Mouse (Mus musculus) CH12.LX (cell line): ENCODE results near the gene Fbxl17. TPM values are rescaled to one million over a fixed set of nuclear protein-coding genes. Genes with fewer than 3 reads are reported as not detected.

Experiments used
- DNase-seq: peaks from one replicate; pipeline ENCODE4 v3.0.0-alpha.2; 2013; ENCODE audit errors: extremely low read depth
- H3K27ac ChIP-seq: 2 replicates; pipeline ENCODE4 v1.5.1; 2012; ENCODE audit warnings: low read depth, mild to moderate bottlenecking, control low read depth, moderate library complexity; ENCODE audit not compliant: insufficient read depth
- H3K27me3 ChIP-seq: replicated peaks from 2 replicates; pipeline ENCODE3; 2012; ENCODE audit warnings: inconsistent platforms
- H3K36me3 ChIP-seq, 2 experiments: replicated peaks in 1 of 2; 2 replicates each; pipeline versions ENCODE3 to v1.6.1; 2012; ENCODE audit warnings: inconsistent platforms in 1 of 2, low read length in 1 of 2, mild to moderate bottlenecking in 1 of 2, mixed read lengths in 1 of 2, moderate library complexity in 1 of 2; ENCODE audit not compliant: control insufficient read depth in 1 of 2, insufficient read depth in 1 of 2
- H3K4me1 ChIP-seq, 2 experiments: 2 replicates each; pipeline ENCODE4 v1.6.1; 2012; ENCODE audit warnings: inconsistent platforms in 1 of 2, moderate library complexity in 1 of 2; ENCODE audit not compliant: insufficient read depth in 2 of 2, control insufficient read depth in 1 of 2
- H3K4me2 ChIP-seq: 2 replicates; pipeline ENCODE4 v1.6.1; 2012; ENCODE audit warnings: low read depth, mild to moderate bottlenecking, control low read depth; ENCODE audit not compliant: poor library complexity, insufficient read depth, severe bottlenecking
- H3K4me3 ChIP-seq, 3 experiments: fragments of 150-350 bp in 1 of 3; sonication (generic) in 1 of 3; replicated peaks in 1 of 3; 2 replicates each; pipeline versions ENCODE3 to v1.5.1; 2011 to 2012; ENCODE audit warnings: low read depth in 2 of 3, low read length in 2 of 3, mild to moderate bottlenecking in 2 of 3, moderate library complexity in 2 of 3, control low read depth in 1 of 3, improper control_type of control experiment in 1 of 3, inconsistent platforms in 1 of 3, mixed read lengths in 1 of 3; ENCODE audit not compliant: poor library complexity in 1 of 3
- H3K79me2 ChIP-seq: replicated peaks from 2 replicates; pipeline ENCODE4 v1.6.1; 2012; ENCODE audit warnings: mild to moderate bottlenecking, moderate library complexity; ENCODE audit not compliant: control insufficient read depth, poor library complexity, insufficient read depth, severe bottlenecking; ENCODE audit errors: extremely low read depth
- H3K9ac ChIP-seq: 2 replicates; pipeline ENCODE4 v1.6.1; 2012; ENCODE audit warnings: low read depth, mild to moderate bottlenecking, control low read depth, moderate library complexity; ENCODE audit not compliant: insufficient read depth
- H3K9me3 ChIP-seq: replicated peaks from 2 replicates; pipeline ENCODE3; 2012; ENCODE audit warnings: low read length, inconsistent platforms, mixed read lengths
- BHLHE40 ChIP-seq: IDR thresholded peaks from 2 replicates; pipeline ENCODE4 v1.6.1; 2011; ENCODE audit warnings: mild to moderate bottlenecking, low read depth, low read length, improper control_type of control experiment
- CHD2 ChIP-seq: IDR thresholded peaks from 2 replicates; pipeline ENCODE4 v1.6.1; 2011; ENCODE audit warnings: low read length, improper control_type of control experiment
- CTCF ChIP-seq, 2 experiments: IDR thresholded peaks in 1 of 2; conservative IDR thresholded peaks in 1 of 2; 2 replicates each; pipeline ENCODE4 v1.5.1; 2011 to 2012; ENCODE audit warnings: low read depth in 2 of 2, low read length in 2 of 2, improper control_type of control experiment in 1 of 2, inconsistent platforms in 1 of 2, mild to moderate bottlenecking in 1 of 2, moderate library complexity in 1 of 2
- E2F4 ChIP-seq: IDR thresholded peaks from 2 replicates; pipeline ENCODE4 v1.6.1; 2011; ENCODE audit warnings: low read depth, low read length, improper control_type of control experiment; ENCODE audit not compliant: insufficient replicate concordance
- ELF1 ChIP-seq: IDR thresholded peaks from 2 replicates; pipeline ENCODE4 v1.6.1; 2014; ENCODE audit warnings: low read depth, mild to moderate bottlenecking, inconsistent platforms, low read length, improper control_type of control experiment
- ETS1 ChIP-seq: conservative IDR thresholded peaks from 2 replicates; pipeline ENCODE4 v1.6.1; 2012; ENCODE audit warnings: low read depth, mild to moderate bottlenecking, inconsistent platforms, low read length, improper control_type of control experiment, moderate library complexity
- GABPA ChIP-seq: IDR thresholded peaks from 2 replicates; pipeline ENCODE4 v1.6.1; 2012; ENCODE audit warnings: low read depth, low read length, improper control_type of control experiment, inconsistent platforms; ENCODE audit not compliant: insufficient replicate concordance
- HCFC1 ChIP-seq: IDR thresholded peaks from 2 replicates; pipeline ENCODE4 v1.6.1; 2012; ENCODE audit warnings: low read depth, mild to moderate bottlenecking, inconsistent platforms, low read length, improper control_type of control experiment
- JUN ChIP-seq: IDR thresholded peaks from 2 replicates; pipeline ENCODE4 v1.6.1; 2011; ENCODE audit warnings: low read depth, mild to moderate bottlenecking, low read length, improper control_type of control experiment, moderate library complexity; ENCODE audit not compliant: insufficient read depth
- JUND ChIP-seq: conservative IDR thresholded peaks from 2 replicates; pipeline ENCODE4 v1.6.1; 2011; ENCODE audit warnings: low read depth, low read length, improper control_type of control experiment
- KAT2A ChIP-seq: IDR thresholded peaks from 2 replicates; pipeline ENCODE4 v1.6.1; 2012; ENCODE audit warnings: low read length, improper control_type of control experiment, inconsistent platforms; ENCODE audit not compliant: insufficient replicate concordance
- MAFK ChIP-seq: IDR thresholded peaks from 2 replicates; pipeline ENCODE4 v1.6.1; 2011; ENCODE audit warnings: low read length, improper control_type of control experiment; ENCODE audit not compliant: insufficient replicate concordance
- MEF2A ChIP-seq: IDR thresholded peaks from 2 replicates; pipeline ENCODE4 v1.6.1; 2014; ENCODE audit warnings: low read depth, mild to moderate bottlenecking, inconsistent platforms, low read length, improper control_type of control experiment, borderline replicate concordance
- MXI1 ChIP-seq: IDR thresholded peaks from 2 replicates; pipeline ENCODE4 v1.6.1; 2011; ENCODE audit warnings: mild to moderate bottlenecking, low read depth, low read length, improper control_type of control experiment
- NELFE ChIP-seq: IDR thresholded peaks from 2 replicates; pipeline ENCODE4 v1.6.1; 2011; ENCODE audit warnings: low read depth, low read length, improper control_type of control experiment
- NRF1 ChIP-seq: IDR thresholded peaks from 2 replicates; pipeline ENCODE4 v1.6.1; 2014; ENCODE audit warnings: low read depth, mild to moderate bottlenecking, inconsistent platforms, low read length, improper control_type of control experiment, moderate library complexity
- POLR2AphosphoS2 ChIP-seq: IDR thresholded peaks from 2 replicates; pipeline ENCODE4 v1.6.1; 2011; ENCODE audit warnings: low read depth, low read length, improper control_type of control experiment
- RCOR1 ChIP-seq: conservative IDR thresholded peaks from 2 replicates; pipeline ENCODE4 v1.6.1; 2012; ENCODE audit warnings: low read depth, mild to moderate bottlenecking, inconsistent platforms, low read length, improper control_type of control experiment
- SIN3A ChIP-seq: IDR thresholded peaks from 2 replicates; pipeline ENCODE4 v1.6.1; 2012; ENCODE audit warnings: low read length, improper control_type of control experiment, inconsistent platforms
- SMC3 ChIP-seq: IDR thresholded peaks from 2 replicates; pipeline ENCODE4 v1.6.1; 2011; ENCODE audit warnings: low read depth, low read length, improper control_type of control experiment
- TBP ChIP-seq: conservative IDR thresholded peaks from 2 replicates; pipeline ENCODE4 v1.6.1; 2011; ENCODE audit warnings: low read depth, low read length, improper control_type of control experiment
- TCF12 ChIP-seq: IDR thresholded peaks from 2 replicates; pipeline ENCODE4 v1.6.1; 2014; ENCODE audit warnings: low read depth, mild to moderate bottlenecking, inconsistent platforms, low read length, improper control_type of control experiment
- UBTF ChIP-seq: IDR thresholded peaks from 2 replicates; pipeline ENCODE4 v1.6.1; 2012; ENCODE audit warnings: low read depth, mild to moderate bottlenecking, inconsistent platforms, low read length, improper control_type of control experiment, moderate library complexity
- USF1 ChIP-seq: IDR thresholded peaks from 2 replicates; pipeline ENCODE4 v1.6.1; 2014; ENCODE audit warnings: low read depth, mild to moderate bottlenecking, inconsistent platforms, low read length, improper control_type of control experiment
- ZKSCAN1 ChIP-seq: IDR thresholded peaks from 2 replicates; pipeline ENCODE4 v1.6.1; 2012; ENCODE audit warnings: low read depth, inconsistent platforms, low read length, improper control_type of control experiment, borderline replicate concordance
- ZMIZ1 ChIP-seq: IDR thresholded peaks from 2 replicates; pipeline ENCODE4 v1.6.1; 2012; ENCODE audit warnings: low read depth, mild to moderate bottlenecking, inconsistent platforms, low read length, improper control_type of control experiment
- dilution Hi-C: fragments of 300-500 bp; cut with MboI; formaldehyde crosslinking; loops from 2 replicates; pipeline ENCODE4 v1.14.3; 2020; ENCODE audit warnings: low sequenced_read_pairs; ENCODE audit not compliant: extremely low pct_unique_long_range_greater_than_20kb, extremely low pct_ligation_motif_present
- in situ Hi-C: fragments of 300-500 bp; cut with MboI; formaldehyde crosslinking; loops from 3 replicates; pipeline ENCODE4 v1.14.3; 2019; ENCODE audit warnings: low sequenced_read_pairs, low pct_ligation_motif_present, low pct_unique_long_range_greater_than_20kb, mixed read lengths
- polyA plus RNA-seq: library from polyadenylated mRNA; unstranded; fragments of >175 nt; gene quantifications from 2 replicates; pipeline ENCODE4 v1.2.1, GENCODE M21; 2012; ENCODE audit warnings: low read depth; ENCODE audit not compliant: insufficient read length
- total RNA-seq, 2 experiments: library from RNA; depleted of rRNA; stranded (reverse); fragments of 300-350 nt in 1 of 2; fragments of >200 nt in 1 of 2; gene quantifications; 2 replicates each; pipeline ENCODE4 v1.2.3; 2012 to 2014

Fbxl17 gene
- total and polyA plus RNA-seq, 3 experiments, result 4.0 to 6.9 (median 4.3) TPM

- no peak overlapping the region for H3K4me3 ChIP-seq
- no peak overlapping the region for H3K9ac ChIP-seq
- no peaks in the 10 kb centered on the region for H3K36me3 ChIP-seq
- no peak overlapping the region for H3K4me2 ChIP-seq
- H3K4me1 ChIP-seq, result no peaks in the 10 kb centered on the region
- in situ Hi-C loops, result no loop called here
- no peaks in the 10 kb centered on the region for H3K9me3 ChIP-seq
- dilution Hi-C loops, result no loop called here
- no peak for DNase-seq
- TF ChIP-seq ZKSCAN1 (no peak), MEF2A (no peak), RCOR1 (no peak), POLR2AphosphoS2 (no peak), MXI1 (no peak), SIN3A (no peak), HCFC1 (no peak)
- H3K79me2 ChIP-seq, result no peaks in the 10 kb centered on the region
- H3K27me3 ChIP-seq, result no peaks in the 10 kb centered on the region
- no peak overlapping the region for H3K27ac ChIP-seq
Measured at GRCm38 (mm10) chr17:63293979-63294378, 205.8 kb downstream of the Fbxl17 start.

DNA sequence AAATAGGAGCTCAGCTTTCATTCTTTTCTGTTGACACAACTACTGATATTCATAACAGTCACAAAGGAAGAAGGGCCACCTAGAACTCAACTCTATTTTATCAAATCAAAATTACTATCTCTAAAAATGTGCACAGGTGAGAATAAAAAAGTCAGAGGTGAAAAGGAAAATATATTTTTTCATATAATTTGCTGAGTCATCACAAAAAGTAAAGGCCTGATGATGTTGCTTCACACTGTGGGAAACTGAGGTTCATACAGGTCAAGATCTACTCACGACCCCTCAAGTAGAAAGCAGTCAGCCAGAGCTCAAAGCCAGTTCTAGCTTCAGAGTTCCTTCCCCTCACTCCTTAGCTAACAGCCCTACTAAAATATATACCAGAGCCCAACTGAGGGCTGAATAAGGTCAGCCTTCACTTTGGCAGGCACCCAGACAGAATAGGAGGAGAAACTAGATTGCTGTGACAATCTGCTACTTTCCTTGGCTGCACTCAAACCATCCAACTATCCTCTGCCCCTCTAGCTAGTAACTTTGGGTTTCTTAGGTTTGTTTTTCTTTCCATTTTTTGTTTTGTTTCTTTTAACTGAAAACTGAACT is 210.4 kb downstream of the Fbxl17 start:
- H3K27ac ChIP-seq, result no peak overlapping the region
- no peaks in the 10 kb centered on the region for H3K79me2 ChIP-seq
- H3K4me2 ChIP-seq, result no peak overlapping the region
- H3K4me1 ChIP-seq, result peaks cover 3 to 14% of the 10 kb centered on the region in 2 experiments; a peak in 2 of 4 replicates
- in situ Hi-C loops (no loop called here), dilution Hi-C loops (no loop called here)
- no peaks in the 10 kb centered on the region for H3K27me3 ChIP-seq
- H3K4me3 ChIP-seq, result no peak overlapping the region
- no peaks in the 10 kb centered on the region for H3K36me3 ChIP-seq
- no peak overlapping the region for H3K9ac ChIP-seq
- DNase-seq, result no peak
- no peaks in the 10 kb centered on the region for H3K9me3 ChIP-seq
- no peak for TF ChIP-seq BHLHE40
- no peak for TF ChIP-seq ZKSCAN1
- TF ChIP-seq ETS1, result no peak
- TF ChIP-seq TBP, result no peak
- TF ChIP-seq CTCF (conservative IDR thresholded peaks at IDR 0.05 in 1 of 2, IDR thresholded peaks at IDR 0.05 in 1 of 2; ENCODE audit: low read depth in 2 of 2, low read length in 2 of 2), result no peak
- TF ChIP-seq MAFK, result peak; percentile 94
- no peak for TF ChIP-seq ZMIZ1

DNA sequence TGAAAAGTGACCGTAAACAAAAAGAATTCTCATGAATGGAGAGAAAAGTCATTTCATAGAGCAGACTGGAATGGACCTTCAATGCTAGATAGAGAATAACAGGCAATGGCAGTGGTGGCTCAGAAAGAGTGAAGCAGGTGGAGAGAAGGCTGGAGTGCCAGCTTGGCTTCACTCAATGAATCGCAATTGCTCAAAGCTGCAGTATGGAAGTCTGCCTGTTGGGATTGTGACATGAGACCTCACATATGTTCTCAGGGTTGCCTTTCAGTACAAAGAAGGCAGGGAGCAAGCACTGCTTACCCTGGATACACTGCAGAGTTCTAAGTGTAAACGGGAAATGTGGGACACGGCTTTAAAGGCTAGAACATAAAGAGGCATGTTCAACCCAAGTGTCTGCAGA is 211.0 kb downstream of the Fbxl17 start:
- Histone ChIP-seq H3K4me2 (no peak overlapping the region), H3K36me3 (no peaks in the 10 kb centered on the region), H3K4me3 (no peak overlapping the region), H3K79me2 (no peaks in the 10 kb centered on the region), H3K27me3 (no peaks in the 10 kb centered on the region), H3K27ac (no peak overlapping the region), H3K9me3 (no peaks in the 10 kb centered on the region), H3K9ac (no peak overlapping the region), H3K4me1 (peaks cover 3 to 18% of the 10 kb centered on the region in 2 experiments; a peak in 2 of 4 replicates)
- in situ Hi-C loops (no loop called here), dilution Hi-C loops (no loop called here)
- DNase-seq, result no peak
- TF ChIP-seq SIN3A (no peak), ELF1 (no peak), MEF2A (no peak), GABPA (no peak), MAFK (no peak), USF1 (no peak), JUND (no peak), TCF12 (no peak), JUN (no peak), E2F4 (no peak), KAT2A (no peak), CHD2 (no peak), SMC3 (no peak), NRF1 (no peak), ZMIZ1 (no peak), NELFE (no peak), UBTF (no peak)
